Mouse (Mus musculus) lung, postnatal 0 days (tissue): ENCODE measurements around the gene Sbno2. TPM values are rescaled to one million over a fixed set of nuclear protein-coding genes. Genes with fewer than 3 reads are reported as not detected.

Source experiments
- ATAC-seq: fragments of 200-750 bp; cut with Nextera tagmentation; 2 replicates; pipeline ENCODE4 v1.8.0; 2017; ENCODE audit warnings: moderate library complexity
- DNase-seq: peaks from one replicate; pipeline ENCODE4 v3.0.0-alpha.2; 2016; ENCODE audit warnings: low spot score
- H3K27ac ChIP-seq: fragments of 300-500 bp; sonication (generic); 2 replicates; pipeline ENCODE4 v1.5.1; 2014; ENCODE audit warnings: antibody characterized with exemption, mild to moderate bottlenecking, low read length, mixed read lengths
- H3K27me3 ChIP-seq: fragments of 300-500 bp; sonication (generic); replicated peaks from 2 replicates; pipeline ENCODE4 v1.6.1; 2014; ENCODE audit warnings: low read length, mixed read lengths; ENCODE audit not compliant: insufficient read depth
- H3K36me3 ChIP-seq: fragments of 300-500 bp; sonication (generic); 2 replicates; pipeline ENCODE4 v1.6.1; 2014; ENCODE audit warnings: low read length, mixed read lengths; ENCODE audit not compliant: insufficient read depth
- H3K4me1 ChIP-seq: fragments of 300-500 bp; sonication (generic); 2 replicates; pipeline ENCODE4 v1.6.1; 2014; ENCODE audit warnings: antibody characterized with exemption, low read depth, low read length, mixed read lengths; ENCODE audit not compliant: insufficient read depth
- H3K4me2 ChIP-seq: fragments of 300-500 bp; sonication (generic); replicated peaks from 2 replicates; pipeline ENCODE4 v1.6.1; 2014; ENCODE audit warnings: low read depth, mild to moderate bottlenecking, low read length, moderate library complexity, mixed read lengths
- H3K4me3 ChIP-seq: fragments of 300-500 bp; sonication (generic); 2 replicates; pipeline ENCODE4 v1.5.1; 2014; ENCODE audit warnings: low read depth, low read length
- H3K9ac ChIP-seq: fragments of 300-500 bp; sonication (generic); replicated peaks from 2 replicates; pipeline ENCODE4 v1.6.1; 2014; ENCODE audit warnings: low read depth, mild to moderate bottlenecking
- H3K9me3 ChIP-seq: fragments of 300-500 bp; sonication (generic); 2 replicates; pipeline ENCODE4 v1.6.1; 2016; ENCODE audit warnings: low read length, mixed read lengths
- CTCF ChIP-seq: IDR thresholded peaks from 2 replicates; pipeline ENCODE4 v1.5.1; 2016; ENCODE audit warnings: antibody characterized with exemption, mild to moderate bottlenecking
- EP300 ChIP-seq: IDR thresholded peaks from 2 replicates; pipeline ENCODE4 v1.6.1; 2016; ENCODE audit warnings: antibody characterized with exemption, mild to moderate bottlenecking, control low read depth
- WGBS: fragments of 180-500 bp; shearing (Covaris S2); extraction: QIAGEN DNeasy Blood & Tissue Kit; methylation state at CpG from one replicate; pipeline ENCODE4 v1.1.7; 2014; 5-methylcytosine and 5-hydroxymethylcytosine counted together
- polyA plus RNA-seq: library from polyadenylated mRNA; unstranded; fragments of >200 nt; fragmentation: Nextera tagmentation; extraction: Ambion mirVana; gene quantifications from 2 replicates; pipeline ENCODE4 v1.2.1, GENCODE M21; 2015

The Sbno2 gene
- polyA plus RNA-seq, 1 experiment from 2014 or later: 17.5 TPM

- Histone ChIP-seq H3K9me3 (no peaks in the 10 kb centered on the region), H3K36me3 (0 out of 2 replicates have a peak, but pooled peaks cover 7% of the 10 kb centered on the region), H3K27me3 (no peaks in the 10 kb centered on the region), H3K4me3 (no peak overlapping the region), H3K4me1 (peaks cover 34% of the 10 kb centered on the region), H3K27ac (peak overlapping the region; percentile 92), H3K4me2 (no peak overlapping the region), H3K9ac (no peak overlapping the region)
- TF ChIP-seq EP300 (peak; percentile 44), CTCF (no peak)
- WGBS: 56% methylated on average over 5 of the region's 5 CpGs
- peak; percentile 40 for ATAC-seq
- peak; percentile 85 for DNase-seq
Measured at GRCm38 (mm10) chr10:80035686-80036085, 69.7 kb downstream of the Sbno2 start.

DNA sequence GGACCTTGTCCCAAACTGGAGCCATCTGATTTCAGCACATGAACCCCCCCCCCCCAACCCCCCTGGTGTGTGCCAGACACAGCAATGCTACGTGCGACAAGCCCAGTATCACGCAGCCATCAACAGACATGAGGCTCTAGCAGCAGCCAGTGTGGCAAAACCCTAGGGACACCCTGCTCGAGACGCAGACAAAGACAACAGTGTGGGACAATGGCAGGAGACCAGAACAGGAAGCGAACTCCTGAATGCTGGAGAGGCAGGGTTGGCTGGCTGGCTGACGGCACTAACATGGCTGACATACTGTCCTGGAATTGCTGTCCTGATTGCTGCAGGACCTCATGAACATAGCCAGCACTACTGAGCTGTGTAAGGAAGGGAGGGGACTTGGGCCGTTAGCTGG is 70.2 kb downstream of the Sbno2 start:
- Histone ChIP-seq H3K4me3 (no peak overlapping the region), H3K4me2 (no peak overlapping the region), H3K9ac (no peak overlapping the region), H3K27ac (peak overlapping the region; percentile 92), H3K36me3 (0 out of 2 replicates have a peak, but pooled peaks cover 7% of the 10 kb centered on the region), H3K4me1 (peaks cover 34% of the 10 kb centered on the region), H3K9me3 (no peaks in the 10 kb centered on the region), H3K27me3 (no peaks in the 10 kb centered on the region)
- no peak for TF ChIP-seq EP300
- no peak for TF ChIP-seq CTCF
- no peak for ATAC-seq
- DNase-seq: no peak
- 72% methylated on average over 8 of the region's 8 CpGs for WGBS

DNA sequence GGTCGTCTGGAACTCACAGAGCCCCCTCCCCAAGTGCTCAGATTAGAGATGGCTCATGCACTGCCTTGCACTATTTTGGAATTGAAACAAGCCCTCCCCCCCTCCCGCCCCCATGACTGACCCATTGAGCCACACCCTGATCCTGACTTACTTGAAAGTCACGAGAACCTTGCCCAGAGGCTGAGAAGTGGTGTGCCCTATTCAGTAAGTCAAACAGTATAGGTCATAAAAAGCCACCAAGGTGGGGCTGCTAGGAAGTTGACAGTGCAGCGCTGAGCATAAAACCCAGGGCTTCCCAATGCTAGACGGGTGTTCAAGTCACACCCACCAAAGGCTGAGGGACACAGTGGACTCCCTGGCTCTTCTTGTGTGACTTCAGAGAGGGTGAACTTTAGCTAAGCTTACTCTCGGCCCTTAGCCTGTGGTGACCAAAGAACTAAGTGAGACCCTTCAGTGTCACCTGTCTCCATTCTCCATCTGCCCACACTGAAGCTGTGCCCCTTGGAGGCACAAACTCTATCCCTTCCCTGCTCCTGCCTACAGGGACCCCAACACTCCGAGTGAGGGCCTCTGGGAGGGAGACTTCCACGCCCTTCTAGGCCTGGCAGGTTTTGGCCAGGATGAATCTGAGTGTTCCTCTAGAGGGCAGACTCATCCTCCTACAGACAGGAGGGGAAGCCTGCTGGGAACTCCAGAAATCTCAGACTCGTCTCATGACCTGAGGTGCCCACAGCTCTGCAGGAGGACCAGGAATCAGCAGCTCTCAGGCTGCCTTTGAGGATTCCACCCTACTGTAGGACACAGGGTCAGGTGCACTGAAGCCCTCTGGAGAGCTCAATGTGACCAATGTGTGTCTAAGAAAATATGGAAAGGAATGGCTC is 71.6 kb downstream of the Sbno2 start:
- H3K9ac ChIP-seq: no peak overlapping the region
- H3K4me1 ChIP-seq: peaks cover 34% of the 10 kb centered on the region
- DNase-seq (peak; percentile 88), ATAC-seq (peak; percentile 71)
- 0 out of 2 replicates have a peak, but pooled peaks cover 7% of the 10 kb centered on the region for H3K36me3 ChIP-seq
- no peak overlapping the region for H3K4me2 ChIP-seq
- TF ChIP-seq EP300 (peak; percentile 50), CTCF (peak; percentile 77)
- no peaks in the 10 kb centered on the region for H3K9me3 ChIP-seq
- no peak overlapping the region for H3K4me3 ChIP-seq
- H3K27ac ChIP-seq: peak overlapping the region; percentile 92
- no peaks in the 10 kb centered on the region for H3K27me3 ChIP-seq
- 13% methylated on average over 9 of the region's 9 CpGs for WGBS

DNA sequence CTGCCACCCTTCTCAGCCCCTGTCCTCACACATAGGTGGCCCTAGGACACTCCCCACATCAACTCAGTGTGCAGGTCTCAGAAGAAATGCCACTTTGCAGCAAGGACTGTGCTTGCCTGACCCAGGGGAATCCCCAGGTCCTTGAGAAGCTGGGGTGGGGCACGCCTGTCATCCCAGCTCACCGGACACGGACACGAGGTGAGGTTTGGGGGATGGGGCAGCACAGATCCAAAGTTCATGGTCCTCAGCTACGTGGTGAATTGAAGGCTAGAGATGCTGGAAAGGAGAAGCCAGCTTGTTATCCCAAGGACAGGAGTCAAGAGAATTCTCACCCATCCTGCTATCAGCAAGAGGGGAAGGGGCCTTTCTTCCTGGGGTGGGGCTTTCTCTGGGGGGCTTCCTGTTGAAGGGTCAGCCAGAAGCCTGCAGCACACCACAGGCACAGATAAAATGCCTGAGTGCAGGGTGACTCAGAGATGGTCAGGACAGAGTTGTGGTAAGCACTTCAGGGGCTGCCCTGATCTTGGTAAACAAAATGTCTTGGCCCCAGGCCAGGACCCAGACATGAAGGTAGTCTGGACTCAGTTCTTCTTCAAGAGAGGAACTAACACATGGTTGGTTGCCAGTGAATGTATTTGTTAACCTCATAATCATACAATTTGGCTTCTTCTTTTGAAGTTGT is 72.4 kb downstream of the Sbno2 start:
- Histone ChIP-seq H3K9me3 (no peaks in the 10 kb centered on the region), H3K9ac (peak overlapping the region; percentile 13; the same call in 1 of the 2 replicates), H3K27ac (peak overlapping the region; percentile 92), H3K36me3 (0 out of 2 replicates have a peak, but pooled peaks cover 7% of the 10 kb centered on the region), H3K27me3 (no peaks in the 10 kb centered on the region), H3K4me2 (no peak overlapping the region), H3K4me1 (peaks cover 28% of the 10 kb centered on the region), H3K4me3 (no peak overlapping the region)
- 9% methylated on average over 5 of the region's 5 CpGs for WGBS
- DNase-seq: peak; percentile 80
- TF ChIP-seq CTCF (no peak), EP300 (no peak; the same call in none of the 2 replicates)
- ATAC-seq: peak; percentile 64

GRCm38 (mm10) chr10:80030736-80031135 is 74.6 kb downstream of the Sbno2 start:
- 77% methylated on average over 16 of the region's 17 CpGs for WGBS
- no peak for ATAC-seq
- no peaks in the 10 kb centered on the region for H3K9me3 ChIP-seq
- DNase-seq: no peak
- H3K27me3 ChIP-seq: no peaks in the 10 kb centered on the region
- H3K4me1 ChIP-seq: peaks cover 28% of the 10 kb centered on the region
- no peak overlapping the region for H3K27ac ChIP-seq
- TF ChIP-seq EP300 (no peak), CTCF (no peak)
- 0 out of 2 replicates have a peak, but pooled peaks cover 1% of the 10 kb centered on the region for H3K36me3 ChIP-seq
- H3K4me3 ChIP-seq: no peak overlapping the region
- H3K4me2 ChIP-seq: no peak overlapping the region
- no peak overlapping the region for H3K9ac ChIP-seq

DNA sequence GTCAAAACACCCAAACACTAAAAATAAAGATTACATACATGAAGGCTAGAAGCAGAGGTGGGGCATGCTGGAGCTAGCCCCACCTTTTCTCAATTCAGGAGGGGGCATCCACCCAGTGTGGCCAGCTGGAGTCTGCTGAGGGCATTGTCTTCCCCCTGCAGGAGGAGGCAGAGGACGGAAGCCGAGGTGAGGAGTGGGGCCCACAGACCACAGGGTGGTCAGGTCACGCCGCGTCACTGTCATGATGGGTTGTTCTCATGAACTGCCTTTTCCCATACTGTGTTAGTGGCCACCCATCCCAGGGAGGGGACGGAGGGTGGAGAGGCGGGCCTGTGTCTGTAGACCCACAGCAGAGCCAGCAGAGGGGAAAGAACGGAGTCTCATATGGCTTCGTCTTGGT is 75.2 kb downstream of the Sbno2 start:
- 81% methylated on average over 6 of the region's 9 CpGs for WGBS
- TF ChIP-seq EP300 (no peak), CTCF (no peak)
- no peak for ATAC-seq
- Histone ChIP-seq H3K27ac (no peak overlapping the region), H3K9me3 (no peaks in the 10 kb centered on the region), H3K27me3 (no peaks in the 10 kb centered on the region), H3K36me3 (no peaks in the 10 kb centered on the region), H3K4me1 (peaks cover 24% of the 10 kb centered on the region), H3K4me3 (no peak overlapping the region), H3K4me2 (no peak overlapping the region), H3K9ac (no peak overlapping the region)
- no peak for DNase-seq
